Mouse (Mus musculus) midbrain, embryonic 15.5 days (tissue): ENCODE data around the gene Gm27027. TPM values are rescaled to one million over a fixed set of nuclear protein-coding genes. Genes with fewer than 3 reads are reported as not detected.

ENCODE experiments used
- ATAC-seq: fragments of 200-750 bp; cut with Nextera tagmentation; replicated peaks from 2 replicates; pipeline ENCODE4 v1.8.0; 2017; ENCODE audit warnings: moderate TSS enrichment
- H3K27ac ChIP-seq: fragments of 300-500 bp; sonication (generic); 2 replicates; pipeline ENCODE4 v1.5.1; 2015; ENCODE audit warnings: mild to moderate bottlenecking, inconsistent platforms
- H3K27me3 ChIP-seq: fragments of 300-500 bp; sonication (generic); replicated peaks from 2 replicates; pipeline ENCODE4 v1.6.1; 2015; ENCODE audit warnings: inconsistent platforms
- H3K36me3 ChIP-seq: fragments of 300-500 bp; sonication (generic); replicated peaks from 2 replicates; pipeline ENCODE4 v1.6.1; 2015; ENCODE audit warnings: inconsistent platforms
- H3K4me1 ChIP-seq: fragments of 300-500 bp; sonication (generic); 2 replicates; pipeline ENCODE4 v1.6.1; 2015; ENCODE audit warnings: inconsistent platforms
- H3K4me2 ChIP-seq: fragments of 300-500 bp; sonication (generic); 2 replicates; pipeline ENCODE4 v1.6.1; 2015; ENCODE audit warnings: inconsistent platforms, mild to moderate bottlenecking, moderate library complexity
- H3K4me3 ChIP-seq: fragments of 300-500 bp; sonication (generic); 2 replicates; pipeline ENCODE4 v1.5.1; 2015; ENCODE audit warnings: mild to moderate bottlenecking, inconsistent platforms
- H3K9ac ChIP-seq: fragments of 300-500 bp; sonication (generic); 2 replicates; pipeline ENCODE4 v1.6.1; 2015; ENCODE audit warnings: mild to moderate bottlenecking, inconsistent platforms
- H3K9me3 ChIP-seq: fragments of 300-500 bp; sonication (generic); 2 replicates; pipeline ENCODE4 v1.6.1; 2016; ENCODE audit warnings: inconsistent platforms
- WGBS: fragments of 180-500 bp; shearing (Covaris S2); methylation state at CpG from one replicate; pipeline ENCODE4 v1.1.7; 2015; ENCODE audit warnings: mixed read lengths; 5-methylcytosine and 5-hydroxymethylcytosine counted together
- polyA plus RNA-seq: library from polyadenylated mRNA; unstranded; fragments of >200 nt; fragmentation: Nextera tagmentation; extraction: Ambion mirVana; gene quantifications from 2 replicates; pipeline ENCODE4 v1.2.1, GENCODE M21; 2015

Gm27027 gene
- polyA plus RNA-seq, 1 experiment from 2014 or later = not detected

GRCm38 (mm10) chr2:93907519-93908294 is 88.4 kb downstream of the Gm27027 start:
- Histone ChIP-seq H3K27ac (peak overlapping the region; percentile 36), H3K4me3 (no peak overlapping the region), H3K36me3 (no peaks in the 10 kb centered on the region), H3K9me3 (no peaks in the 10 kb centered on the region), H3K4me2 (no peak overlapping the region), H3K9ac (no peak overlapping the region), H3K27me3 (no peaks in the 10 kb centered on the region), H3K4me1 (peaks cover 24% of the 10 kb centered on the region)
- peak; percentile 55 for ATAC-seq
- 57% methylated on average over 9 of the region's 9 CpGs for WGBS

Other genes starting within 250 kb of the Gm27027 start
- gene Ext2, start 173.8 kb downstream of the Gm27027 start, polyA plus RNA-seq = 76.4 and 79.4 TPM in 2 replicates
- gene Accs, start 146.4 kb downstream of the Gm27027 start, polyA plus RNA-seq = 5.1 and 5.2 TPM in 2 replicates
- gene Accsl, start 127.2 kb downstream of the Gm27027 start, polyA plus RNA-seq = 0.17 and 0.32 TPM in 2 replicates
- gene Gm13889, start 39.2 kb downstream of the Gm27027 start, polyA plus RNA-seq = 5.2 and 6.7 TPM in 2 replicates
- 47.0 and 50.7 TPM in 2 replicates for gene Alkbh3, start 14.5 kb upstream of the Gm27027 start, polyA plus RNA-seq
- 132 and 135 TPM in 2 replicates for gene Hsd17b12, start 161.6 kb upstream of the Gm27027 start, polyA plus RNA-seq